Mouse (Mus musculus): Measurements from ENCODE around the gene Cckar.

Cckar gene

DNA sequence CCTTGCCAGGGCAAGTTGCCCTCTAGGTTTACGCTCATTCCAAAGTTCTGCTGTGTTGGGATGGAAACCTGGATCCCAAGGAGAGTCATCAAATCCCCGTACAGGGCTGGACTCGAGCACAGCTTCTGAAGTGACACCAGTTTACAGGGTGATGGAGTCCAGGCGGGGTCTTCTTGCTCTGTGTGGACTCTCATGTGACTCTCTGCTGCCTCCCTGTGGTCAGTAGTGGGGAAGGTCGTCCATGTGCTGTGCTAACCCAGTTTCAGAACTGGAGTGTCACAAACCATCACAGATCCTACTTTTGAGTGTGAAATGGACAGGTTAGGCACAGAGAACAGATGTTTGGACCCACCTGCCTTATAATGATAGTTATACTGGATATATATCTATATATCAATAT is 35.2 kb downstream of the Cckar start:
- DNase-seq: peak; percentile 54

- DNase-seq: no peak
Measured at GRCm38 (mm10) chr5:53671507-53671906, 36.0 kb downstream of the Cckar start.

DNA sequence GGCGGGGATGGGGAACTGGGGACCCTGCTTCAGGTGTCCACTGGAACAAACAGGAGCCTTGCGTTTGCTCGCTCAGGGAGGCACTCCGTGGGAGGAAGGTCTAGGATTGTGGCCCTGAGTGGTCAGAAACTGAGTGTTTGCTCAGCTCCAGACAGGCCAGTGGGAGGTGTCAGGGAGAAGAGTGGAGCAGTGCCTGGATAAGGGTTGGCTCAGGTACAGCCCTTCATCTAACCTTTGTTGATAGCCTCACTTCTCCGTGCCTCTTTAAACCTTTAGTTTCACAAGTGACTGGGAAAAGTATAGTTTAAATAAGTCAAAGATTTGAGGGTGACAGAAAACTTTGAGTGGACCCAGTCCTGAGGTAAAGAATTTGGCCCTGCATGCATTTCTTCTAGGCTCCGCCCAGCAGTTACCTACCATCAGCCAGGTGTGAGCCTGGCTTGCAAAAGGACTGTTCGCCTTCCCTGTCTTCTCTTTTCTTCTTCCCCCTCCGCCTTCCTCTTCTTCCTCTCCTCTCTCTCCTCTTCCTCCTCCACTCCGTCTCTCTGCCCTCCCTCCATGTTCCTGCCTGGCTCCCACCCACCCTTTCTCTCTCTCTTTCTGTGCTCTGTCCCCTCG is 37.1 kb downstream of the Cckar start:
- DNase-seq: no peak

DNA sequence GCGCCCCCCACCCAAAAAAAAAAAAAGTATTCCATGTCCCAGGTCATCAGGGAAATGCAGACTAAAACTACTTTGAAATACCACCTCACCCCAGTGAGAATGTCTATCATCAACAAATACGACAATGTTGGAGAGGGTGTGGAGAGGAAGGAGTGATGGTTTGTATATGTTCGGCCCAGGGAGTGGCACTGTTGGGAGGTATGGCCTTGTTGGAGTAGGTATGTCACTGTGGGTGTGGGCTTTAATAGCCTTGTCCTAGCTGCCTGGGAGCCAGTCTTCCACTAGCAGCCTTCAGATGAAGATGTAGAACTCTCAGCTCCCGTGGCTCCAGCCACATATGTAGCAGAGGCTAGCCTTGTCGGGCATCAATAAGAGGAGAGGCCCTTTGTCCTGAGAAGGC is 39.5 kb downstream of the Cckar start:
- no peak for DNase-seq

DNA sequence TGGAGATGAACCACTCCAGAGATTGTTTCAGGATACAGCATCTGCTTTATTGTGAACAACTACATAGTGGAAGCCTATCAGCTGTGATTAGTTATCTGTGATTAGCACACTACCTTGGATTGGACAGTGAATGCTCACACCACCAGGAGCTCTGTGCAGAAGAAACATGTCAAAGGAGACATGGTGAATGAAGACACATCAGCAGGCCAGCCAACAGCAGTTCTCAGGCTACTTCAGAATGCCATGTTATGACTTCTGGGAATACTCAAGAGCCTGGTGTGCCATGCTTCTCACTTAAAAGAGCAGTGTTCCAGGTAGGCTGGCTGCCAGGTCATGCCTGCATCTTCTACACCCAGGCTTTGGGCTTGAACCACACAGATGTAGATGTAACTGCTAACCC is 43.8 kb downstream of the Cckar start:
- no peak for DNase-seq

- DNase-seq: no peak
Measured at GRCm38 (mm10) chr5:53662413-53662812, 45.1 kb downstream of the Cckar start.

DNA sequence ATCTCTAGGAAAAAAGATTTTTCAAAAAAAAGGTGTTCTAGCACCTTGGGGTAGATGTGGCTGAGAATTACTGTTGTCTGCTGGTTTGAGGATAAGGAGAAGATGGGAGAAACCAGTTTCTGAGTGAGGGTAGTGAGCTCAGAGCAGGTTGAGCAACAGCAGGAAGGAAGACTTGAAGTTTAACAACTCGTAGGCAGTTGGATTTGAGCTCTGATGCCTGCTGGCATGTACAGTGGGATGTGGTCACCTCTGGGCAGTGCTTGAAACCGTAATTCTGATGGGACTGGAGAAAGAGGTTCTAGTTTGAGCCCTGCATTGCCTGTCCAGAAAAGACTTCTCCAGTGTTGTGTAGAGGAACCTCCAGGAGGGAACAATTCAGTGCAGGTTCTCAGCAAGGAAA is 46.0 kb downstream of the Cckar start:
- no peak for DNase-seq

DNA sequence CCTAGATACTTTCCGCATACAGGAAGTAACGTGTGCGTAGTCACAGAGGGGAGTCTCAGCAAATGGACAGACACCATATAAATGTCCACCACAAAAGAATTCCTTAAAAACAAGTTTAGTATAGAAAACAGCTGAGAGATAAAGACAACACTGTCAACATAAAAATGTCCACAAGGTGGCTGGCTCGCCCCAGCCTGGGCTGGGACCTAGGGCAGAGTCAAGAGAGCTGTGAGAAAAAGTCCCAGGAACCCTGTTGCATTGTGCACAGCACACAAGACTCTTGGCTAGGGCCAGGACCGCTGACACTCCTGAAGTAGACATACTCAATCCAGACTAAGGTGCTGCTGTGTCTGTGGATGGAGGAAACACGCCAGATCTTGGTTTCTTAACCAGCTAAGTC is 49.6 kb downstream of the Cckar start:
- no peak for DNase-seq

GRCm38 (mm10) chr5:53656596-53656995 is 50.9 kb downstream of the Cckar start:
- DNase-seq: no peak
